Mouse (Mus musculus) urinary bladder, adult 18-20 months (tissue): Measurements from ENCODE around the gene Dll3.

Experiments
- DNase-seq, 2 experiments: peaks; one replicate each; pipeline ENCODE4 v3.0.0; 2022; ENCODE audit warnings: low spot score in 2 of 2, mixed read lengths in 2 of 2

Dll3 gene

GRCm38 (mm10) chr7:28309737-28310136 is 7.7 kb upstream of the Dll3 start:
- no peak for DNase-seq

- DNase-seq: no peak
These were observed 4.2 kb upstream of the Dll3 start for GRCm38 (mm10) chr7:28306216-28306615.

DNA sequence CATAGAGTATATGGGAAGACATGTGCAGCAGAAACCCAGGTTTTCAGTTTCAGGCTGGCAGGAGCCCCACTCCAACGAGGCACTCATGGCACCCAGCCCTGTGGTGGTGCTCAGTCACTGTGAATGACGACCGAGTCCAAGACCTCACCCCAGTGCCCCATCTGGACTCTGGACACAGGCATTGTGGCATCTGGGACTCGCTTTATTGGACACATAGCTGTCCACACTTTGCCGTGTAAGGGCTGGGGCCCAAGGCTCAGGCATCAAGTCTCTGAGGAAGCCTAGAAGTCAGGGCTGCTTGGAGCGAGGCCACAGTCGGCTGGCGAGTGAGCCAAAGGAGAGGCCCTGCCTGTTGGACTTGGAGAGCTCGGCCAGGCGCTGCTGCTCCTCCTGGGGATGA is 3.6 kb upstream of the Dll3 start:
- no peak for DNase-seq

GRCm38 (mm10) chr7:28298837-28299625 is 3.0 kb downstream of the Dll3 start:
- DNase-seq: no peak

- DNase-seq: peak; percentile 29 to 37
These were observed 7.6 kb downstream of the Dll3 start for GRCm38 (mm10) chr7:28294481-28294880.

GRCm38 (mm10) chr7:28290638-28291590 is 11.1 kb downstream of the Dll3 start, which contains the start of gene Selenov:
Selenov (minus strand) TSS chr7:28291186.
- DNase-seq: no peak

DNA sequence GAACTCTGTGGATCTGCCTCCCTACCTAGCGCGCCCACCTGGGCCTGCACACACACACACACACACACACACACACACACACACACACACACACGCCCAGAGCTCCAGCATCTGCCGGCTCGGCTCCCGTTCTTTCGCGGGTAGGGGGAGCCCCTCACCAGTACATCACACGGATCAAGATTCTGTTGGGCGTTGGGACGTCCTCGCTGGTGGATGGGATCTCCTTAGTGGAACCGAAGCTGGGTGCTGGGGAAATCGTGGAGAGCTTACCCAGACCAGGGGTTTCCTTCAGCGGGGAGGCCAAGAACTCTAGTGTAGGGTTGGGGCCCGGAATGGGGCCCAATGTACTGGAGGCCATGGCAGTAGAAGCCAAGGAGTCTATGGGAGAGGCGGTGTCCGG is 11.9 kb downstream of the Dll3 start:
- DNase-seq: no peak

GRCm38 (mm10) chr7:28280630-28281029 is 21.4 kb downstream of the Dll3 start:
- no peak for DNase-seq

GRCm38 (mm10) chr7:28278279-28278652 is 23.8 kb downstream of the Dll3 start:
- no peak for DNase-seq

GRCm38 (mm10) chr7:28277615-28278278 is 24.3 kb downstream of the Dll3 start, which contains the start of gene Eid2b:
Eid2b (plus strand) TSS chr7:28277739.
- DNase-seq: peak; percentile 86 to 90

GRCm38 (mm10) chr7:28277237-28277614 is 24.8 kb downstream of the Dll3 start:
- no peak for DNase-seq

- no peak for DNase-seq
These were observed 30.3 kb downstream of the Dll3 start for GRCm38 (mm10) chr7:28271761-28272160.

GRCm38 (mm10) chr7:28269355-28269754 is 32.7 kb downstream of the Dll3 start:
- DNase-seq: no peak

DNA sequence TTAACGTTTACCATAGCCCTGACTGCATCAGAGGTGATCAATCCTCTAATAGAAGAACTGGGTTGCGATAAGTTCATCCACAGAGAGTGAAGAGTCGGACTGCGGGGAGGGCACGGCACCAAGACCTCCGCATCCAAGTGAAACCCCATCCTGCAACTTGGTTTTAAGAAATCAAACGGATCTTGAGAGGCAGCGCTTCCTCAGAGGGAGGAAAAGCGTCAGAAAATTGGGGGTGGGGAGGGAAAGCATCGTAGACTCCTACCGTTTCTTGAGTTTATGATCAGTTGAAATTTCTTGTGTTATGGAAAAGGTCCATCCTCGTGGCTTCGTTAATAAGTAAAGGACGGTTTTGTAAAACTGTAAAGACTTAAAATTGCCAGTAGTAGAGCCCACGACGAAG is 33.5 kb downstream of the Dll3 start:
- no peak for DNase-seq

GRCm38 (mm10) chr7:28268042-28268531 is 34.0 kb downstream of the Dll3 start:
- peak; percentile 36 to 67 for DNase-seq

GRCm38 (mm10) chr7:28267129-28268041 is 34.7 kb downstream of the Dll3 start, which contains the start of gene Eid2:
Eid2 (plus strand) TSS chr7:28267881.
- peak; percentile 62 to 64 for DNase-seq

GRCm38 (mm10) chr7:28265391-28265790 is 36.6 kb downstream of the Dll3 start:
- no peak for DNase-seq

DNA sequence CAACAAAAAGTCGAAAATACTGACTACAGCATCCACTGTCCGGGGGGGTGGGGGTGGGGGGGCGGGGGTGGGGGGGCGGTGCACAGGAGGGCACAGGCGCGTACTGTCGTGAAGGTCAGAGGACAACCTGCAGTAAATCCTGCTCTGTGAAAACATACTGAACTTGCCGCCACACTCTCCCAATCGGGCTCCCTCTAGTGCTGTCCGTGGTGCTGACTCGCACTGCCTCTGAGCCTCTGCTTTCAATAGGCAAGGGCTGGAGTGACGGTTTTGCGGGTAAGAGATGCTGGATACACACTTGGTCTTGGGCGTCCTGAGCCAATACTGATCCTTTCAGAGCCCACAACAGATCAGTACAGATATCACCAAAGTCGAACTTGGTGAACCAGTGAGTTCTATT is 38.3 kb downstream of the Dll3 start:
- peak; percentile 24 to 54 for DNase-seq

- DNase-seq: no peak
These were observed 39.2 kb downstream of the Dll3 start for GRCm38 (mm10) chr7:28262861-28263260.

- DNase-seq: no peak
These were observed 46.6 kb downstream of the Dll3 start for GRCm38 (mm10) chr7:28255476-28255875.

- no peak for DNase-seq
These were observed 47.4 kb downstream of the Dll3 start for GRCm38 (mm10) chr7:28254591-28254990.
